Mouse (Mus musculus): ENCODE measurements around the gene Trim16.

GRCm38 (mm10) chr11:62813970-62814624, 5.9 kb upstream of the Trim16 start:
- TF ChIP-seq POLR2A (IDR thresholded peaks at IDR 0.05; ENCODE audit: low read depth, low read length) (no peak), CTCF (IDR thresholded peaks at IDR 0.05; ENCODE audit: borderline replicate concordance, insufficient read depth, low read length) (no peak)
